Mouse (Mus musculus) thymus, adult 2 months (tissue): ENCODE measurements around the gene Eya4.

Source experiments
- CTCF ChIP-seq: fragments of 200-500 bp; IDR thresholded peaks from 2 replicates; pipeline ENCODE4 v1.5.1; 2012; ENCODE audit warnings: mild to moderate bottlenecking, control low read depth, low read length, moderate library complexity, borderline replicate concordance; ENCODE audit not compliant: control insufficient read depth, poor library complexity, insufficient read depth; ENCODE audit errors: extremely low read depth
- POLR2A ChIP-seq: fragments of 200-500 bp; IDR thresholded peaks from 2 replicates; pipeline ENCODE4 v1.6.1; 2012; ENCODE audit warnings: mild to moderate bottlenecking, low read length, control low read depth, moderate library complexity; ENCODE audit not compliant: control insufficient read depth, poor library complexity, insufficient read depth; ENCODE audit errors: extremely low read depth

- TF ChIP-seq CTCF (no peak), POLR2A (no peak)
Observed at GRCm38 (mm10) chr10:23236918-23237317, 113.7 kb downstream of the Eya4 start.
